Mouse (Mus musculus) forebrain, embryonic 16.5 days (tissue): Measurements from ENCODE around the gene Tmem72. TPM values are rescaled to one million over a fixed set of nuclear protein-coding genes. Genes with fewer than 3 reads are reported as not detected.

ENCODE experiments used
- ATAC-seq: fragments of 200-750 bp; cut with Nextera tagmentation; 2 replicates; pipeline ENCODE4 v1.8.0; 2017; ENCODE audit warnings: mild to moderate bottlenecking, moderate library complexity
- H3K27ac ChIP-seq: fragments of 300-500 bp; sonication (generic); 2 replicates; pipeline ENCODE4 v1.5.1; 2014; ENCODE audit warnings: low read length, control low read depth
- H3K27me3 ChIP-seq: fragments of 300-500 bp; sonication (generic); replicated peaks from 2 replicates; pipeline ENCODE4 v1.6.1; 2014; ENCODE audit warnings: low read length; ENCODE audit not compliant: control insufficient read depth, insufficient read depth
- H3K36me3 ChIP-seq: fragments of 300-500 bp; sonication (generic); 2 replicates; pipeline ENCODE4 v1.6.1; 2014; ENCODE audit not compliant: control insufficient read depth, insufficient read depth
- H3K4me1 ChIP-seq: fragments of 300-500 bp; sonication (generic); replicated peaks from 2 replicates; pipeline ENCODE4 v1.6.1; 2014; ENCODE audit warnings: low read length; ENCODE audit not compliant: control insufficient read depth, insufficient read depth
- H3K4me2 ChIP-seq: fragments of 300-500 bp; sonication (generic); 2 replicates; pipeline ENCODE4 v1.6.1; 2014; ENCODE audit warnings: mild to moderate bottlenecking, low read length, control low read depth
- H3K4me3 ChIP-seq: fragments of 300-500 bp; sonication (generic); replicated peaks from 2 replicates; pipeline ENCODE4 v1.5.1; 2014; ENCODE audit warnings: mild to moderate bottlenecking, low read length, control low read depth
- H3K9ac ChIP-seq: fragments of 300-500 bp; sonication (generic); replicated peaks from 2 replicates; pipeline ENCODE4 v1.6.1; 2014; ENCODE audit warnings: low read depth, low read length, control low read depth
- H3K9me3 ChIP-seq: fragments of 300-500 bp; sonication (generic); 2 replicates; pipeline ENCODE4 v1.6.1; 2016; ENCODE audit warnings: low read length; ENCODE audit not compliant: control insufficient read depth
- WGBS: fragments of 180-500 bp; shearing (Covaris S2); extraction: QIAGEN DNeasy Blood & Tissue Kit; methylation state at CpG from one replicate; pipeline ENCODE4 v1.1.7; 2014; 5-methylcytosine and 5-hydroxymethylcytosine counted together
- polyA plus RNA-seq: library from polyadenylated mRNA; unstranded; fragments of >200 nt; fragmentation: Nextera tagmentation; extraction: Ambion mirVana; gene quantifications from 2 replicates; pipeline ENCODE4 v1.2.1, GENCODE M21; 2015

Gene Tmem72
- 0.81 and 1.4 TPM in 2 replicates for polyA plus RNA-seq

- 70% methylated on average over 8 of the region's 8 CpGs for WGBS
- no peak within 1 kb of the TSS for H3K4me3 ChIP-seq
- no peak within 1 kb of the TSS for H3K27ac ChIP-seq
- no peak within 1 kb of the TSS for H3K4me2 ChIP-seq
- no peaks in the 10 kb centered on the region for H3K36me3 ChIP-seq
- H3K9ac ChIP-seq: no peak within 1 kb of the TSS
- H3K27me3 ChIP-seq: no peaks in the 10 kb centered on the region
- no peaks in the 10 kb centered on the region for H3K4me1 ChIP-seq
- no peaks in the 10 kb centered on the region for H3K9me3 ChIP-seq
- ATAC-seq: no peak
These were observed at the start of gene Tmem72 for GRCm38 (mm10) chr6:116716666-116717065. Gene Tmem72 (minus strand): TSS chr6:116716913.

- Histone ChIP-seq H3K4me2 (no peak overlapping the region), H3K4me1 (no peaks in the 10 kb centered on the region), H3K27ac (no peak overlapping the region), H3K27me3 (no peaks in the 10 kb centered on the region), H3K36me3 (no peaks in the 10 kb centered on the region), H3K9me3 (no peaks in the 10 kb centered on the region), H3K4me3 (no peak overlapping the region), H3K9ac (no peak overlapping the region)
- 91% methylated on average over 4 of the region's 4 CpGs for WGBS
- no peak for ATAC-seq
These were observed 47.8 kb upstream of the Tmem72 start for GRCm38 (mm10) chr6:116764524-116764923.

GRCm38 (mm10) chr6:116762333-116762732 lies 45.6 kb upstream of the Tmem72 start:
- WGBS: 23% methylated on average over 3 of the region's 3 CpGs
- H3K4me3 ChIP-seq: no peak overlapping the region
- no peak overlapping the region for H3K4me2 ChIP-seq
- H3K27ac ChIP-seq: no peak overlapping the region
- H3K4me1 ChIP-seq: no peaks in the 10 kb centered on the region
- H3K9ac ChIP-seq: no peak overlapping the region
- ATAC-seq: no peak
- no peaks in the 10 kb centered on the region for H3K9me3 ChIP-seq
- H3K36me3 ChIP-seq: no peaks in the 10 kb centered on the region
- no peaks in the 10 kb centered on the region for H3K27me3 ChIP-seq

GRCm38 (mm10) chr6:116760181-116760580 lies 43.5 kb upstream of the Tmem72 start:
- H3K4me1 ChIP-seq: no peaks in the 10 kb centered on the region
- WGBS: 75% methylated on average over 6 of the region's 6 CpGs
- no peak overlapping the region for H3K4me3 ChIP-seq
- no peaks in the 10 kb centered on the region for H3K36me3 ChIP-seq
- no peaks in the 10 kb centered on the region for H3K9me3 ChIP-seq
- H3K27me3 ChIP-seq: no peaks in the 10 kb centered on the region
- H3K27ac ChIP-seq: no peak overlapping the region
- H3K4me2 ChIP-seq: no peak overlapping the region
- no peak for ATAC-seq
- H3K9ac ChIP-seq: no peak overlapping the region

- H3K27ac ChIP-seq: no peak overlapping the region
- H3K9ac ChIP-seq: no peak overlapping the region
- no peak overlapping the region for H3K4me3 ChIP-seq
- H3K9me3 ChIP-seq: no peaks in the 10 kb centered on the region
- no peaks in the 10 kb centered on the region for H3K36me3 ChIP-seq
- 96% methylated on average over 3 of the region's 3 CpGs for WGBS
- H3K4me2 ChIP-seq: no peak overlapping the region
- H3K27me3 ChIP-seq: no peaks in the 10 kb centered on the region; the same call in 1 of the 2 replicates
- ATAC-seq: no peak
- H3K4me1 ChIP-seq: no peaks in the 10 kb centered on the region
These were observed 39.7 kb upstream of the Tmem72 start for GRCm38 (mm10) chr6:116756364-116756763.

- Histone ChIP-seq H3K4me2 (no peak overlapping the region), H3K9me3 (no peaks in the 10 kb centered on the region), H3K4me1 (no peaks in the 10 kb centered on the region), H3K36me3 (no peaks in the 10 kb centered on the region), H3K4me3 (no peak overlapping the region), H3K27ac (no peak overlapping the region), H3K27me3 (no peaks in the 10 kb centered on the region), H3K9ac (no peak overlapping the region)
- WGBS: 81% methylated on average over 2 of the region's 2 CpGs
- ATAC-seq: no peak
These were observed 21.3 kb upstream of the Tmem72 start for GRCm38 (mm10) chr6:116738046-116738445.

GRCm38 (mm10) chr6:116735361-116735760 lies 18.6 kb upstream of the Tmem72 start:
- Histone ChIP-seq H3K27ac (no peak overlapping the region), H3K4me3 (no peak overlapping the region), H3K9ac (no peak overlapping the region), H3K9me3 (no peaks in the 10 kb centered on the region), H3K36me3 (no peaks in the 10 kb centered on the region), H3K27me3 (no peaks in the 10 kb centered on the region), H3K4me2 (no peak overlapping the region), H3K4me1 (no peaks in the 10 kb centered on the region)
- no peak for ATAC-seq
- 91% methylated on average over 5 of the region's 5 CpGs for WGBS

- H3K9ac ChIP-seq: no peak overlapping the region
- no peak overlapping the region for H3K4me3 ChIP-seq
- no peaks in the 10 kb centered on the region for H3K36me3 ChIP-seq
- no peak overlapping the region for H3K4me2 ChIP-seq
- no peak overlapping the region for H3K27ac ChIP-seq
- H3K27me3 ChIP-seq: no peaks in the 10 kb centered on the region
- no peak for ATAC-seq
- H3K4me1 ChIP-seq: no peaks in the 10 kb centered on the region
- WGBS: 93% methylated on average over 4 of the region's 4 CpGs
- H3K9me3 ChIP-seq: no peaks in the 10 kb centered on the region
These were observed 16.9 kb upstream of the Tmem72 start for GRCm38 (mm10) chr6:116733577-116733976.

GRCm38 (mm10) chr6:116724489-116725160 lies 7.9 kb upstream of the Tmem72 start:
- ATAC-seq: no peak
- H3K4me3 ChIP-seq: no peak overlapping the region
- H3K36me3 ChIP-seq: no peaks in the 10 kb centered on the region
- H3K27me3 ChIP-seq: no peaks in the 10 kb centered on the region
- H3K9ac ChIP-seq: no peak overlapping the region
- H3K9me3 ChIP-seq: no peaks in the 10 kb centered on the region
- no peak overlapping the region for H3K27ac ChIP-seq
- H3K4me2 ChIP-seq: no peak overlapping the region
- no peaks in the 10 kb centered on the region for H3K4me1 ChIP-seq
- 81% methylated on average over 12 of the region's 12 CpGs for WGBS

GRCm38 (mm10) chr6:116718920-116719319 lies 2.2 kb upstream of the Tmem72 start:
- ATAC-seq: no peak

More at GRCm38 (mm10) chr6:116718920-116719319, 2.2 kb upstream of the Tmem72 start:
- Histone ChIP-seq H3K9me3 (no peaks in the 10 kb centered on the region), H3K4me2 (no peak overlapping the region), H3K27me3 (no peaks in the 10 kb centered on the region), H3K4me3 (no peak overlapping the region), H3K27ac (no peak overlapping the region), H3K9ac (no peak overlapping the region), H3K4me1 (no peaks in the 10 kb centered on the region), H3K36me3 (no peaks in the 10 kb centered on the region)
- 93% methylated on average over 4 of the region's 4 CpGs for WGBS
